Mouse (Mus musculus): ENCODE results near the gene Zfyve9.

The Zfyve9 gene

DNA sequence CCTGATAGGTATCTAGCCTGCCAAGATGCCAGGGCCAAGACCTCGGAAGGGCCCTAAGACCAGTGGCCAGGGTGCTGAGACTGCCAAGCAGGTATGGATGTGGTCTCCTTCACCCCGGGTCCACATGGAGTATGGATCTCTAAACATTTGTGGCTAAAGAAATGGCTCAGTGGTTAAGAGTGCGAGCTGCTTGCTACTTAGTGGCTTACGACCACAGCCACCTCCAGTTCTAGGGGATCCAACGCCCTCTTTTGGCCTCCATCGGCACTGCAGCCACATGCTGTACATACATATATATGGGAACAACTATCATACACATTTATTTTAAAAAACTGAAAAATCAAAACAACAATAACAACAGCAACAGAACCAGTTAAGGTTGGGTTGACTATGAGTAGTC lies 159.1 kb downstream of the Zfyve9 start:
- in situ Hi-C loops (cut with MboI; ENCODE audit: unreplicated experiment in 2 of 2), result loop anchor here in 1 of 2 experiments (10.0 kb wide), 1 partner anchor 697 kb away; the partner anchor contains the start of gene Cpt2

DNA sequence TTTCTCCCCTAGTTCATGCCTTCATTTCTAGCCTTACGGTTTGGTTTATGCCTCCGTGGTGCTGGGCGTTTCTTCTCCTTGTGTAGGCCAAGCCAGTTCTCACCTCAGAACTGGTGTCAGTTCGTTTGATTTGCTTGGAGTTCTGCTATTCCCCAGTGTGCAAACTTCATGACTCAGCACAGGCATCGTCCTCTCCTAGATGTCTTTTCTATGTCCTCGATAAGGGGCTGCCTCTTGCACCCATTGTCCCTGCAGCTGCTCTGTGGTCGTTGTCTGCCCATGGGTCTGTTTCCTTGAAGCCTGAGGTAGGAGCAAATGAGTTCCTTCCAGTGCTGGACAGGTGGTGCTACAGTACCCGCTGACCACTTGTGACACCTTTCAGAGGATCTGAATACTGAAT lies 160.1 kb downstream of the Zfyve9 start:
- in situ Hi-C loops (cut with MboI; ENCODE audit: unreplicated experiment in 2 of 2), result loop anchor here in 1 of 2 experiments (10.0 kb wide), 1 partner anchor 696 kb away; the partner anchor contains the start of gene Cpt2

DNA sequence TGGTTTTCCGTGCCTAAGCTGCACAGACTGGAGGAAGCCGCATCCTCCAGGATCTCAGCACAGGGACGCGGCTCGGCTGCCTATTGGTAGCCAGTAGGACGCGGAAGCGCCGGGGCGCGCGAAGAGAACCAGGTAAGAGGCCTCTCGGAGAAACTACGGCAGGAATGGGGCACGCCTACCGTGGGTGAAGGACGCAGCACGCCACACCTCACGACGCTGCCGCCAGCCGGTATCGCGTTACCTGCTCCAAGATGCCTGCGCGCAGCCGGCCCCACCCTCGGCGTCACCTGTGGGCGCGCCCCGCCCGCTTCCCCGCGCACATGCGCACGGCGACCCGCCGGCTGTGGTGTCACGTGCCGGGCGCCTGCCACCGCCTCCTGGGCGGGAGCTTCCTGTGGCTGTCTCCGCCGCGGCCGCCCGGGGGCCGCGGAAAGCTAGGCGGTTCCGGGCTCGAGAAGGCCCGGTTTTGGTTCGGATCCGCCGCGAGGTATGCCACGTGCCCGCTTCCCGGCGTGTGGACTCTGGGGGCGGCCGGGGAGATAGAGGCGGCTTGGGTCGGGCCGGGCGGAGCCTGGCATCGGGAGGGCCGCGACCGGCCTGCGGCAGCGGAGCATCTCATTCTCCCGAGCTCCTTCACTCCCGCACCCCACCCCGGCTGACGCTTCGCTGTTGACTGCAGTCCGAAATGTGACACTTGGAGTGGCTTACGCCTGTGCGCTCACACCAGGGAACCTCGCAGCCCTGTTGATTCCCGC lies 160.8 kb downstream of the Zfyve9 start, which contains the start of gene Cc2d1b:
TSS of gene Cc2d1b (plus strand) at position 354 of the 755 bp plus-strand sequence.
- in situ Hi-C loops (cut with MboI; ENCODE audit: unreplicated experiment in 2 of 2), result loop anchor here in 1 of 2 experiments (10.0 kb wide), 1 partner anchor 695 kb away; the partner anchor contains the start of gene Cpt2

DNA sequence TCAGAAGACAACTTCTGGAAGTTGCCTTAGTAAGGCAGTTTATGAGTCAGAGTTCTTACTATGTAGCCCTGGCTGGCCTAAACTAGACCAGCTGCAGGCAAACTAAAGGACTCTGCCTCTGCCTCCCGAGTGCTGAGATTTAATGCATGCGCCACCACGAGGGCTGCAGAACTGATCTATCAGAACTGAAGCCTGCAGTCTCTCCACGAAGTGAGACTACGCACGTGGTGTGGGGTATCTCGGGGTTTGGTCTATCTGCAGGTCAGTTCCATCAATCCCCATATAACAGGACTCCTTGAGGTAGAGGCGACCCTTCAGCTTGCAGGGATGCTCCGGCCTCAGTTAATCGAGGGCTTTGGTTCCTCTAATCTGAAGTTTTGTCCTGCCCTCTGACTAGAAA lies 161.4 kb downstream of the Zfyve9 start:
- in situ Hi-C loops (cut with MboI; ENCODE audit: unreplicated experiment in 2 of 2), result no loop called here

DNA sequence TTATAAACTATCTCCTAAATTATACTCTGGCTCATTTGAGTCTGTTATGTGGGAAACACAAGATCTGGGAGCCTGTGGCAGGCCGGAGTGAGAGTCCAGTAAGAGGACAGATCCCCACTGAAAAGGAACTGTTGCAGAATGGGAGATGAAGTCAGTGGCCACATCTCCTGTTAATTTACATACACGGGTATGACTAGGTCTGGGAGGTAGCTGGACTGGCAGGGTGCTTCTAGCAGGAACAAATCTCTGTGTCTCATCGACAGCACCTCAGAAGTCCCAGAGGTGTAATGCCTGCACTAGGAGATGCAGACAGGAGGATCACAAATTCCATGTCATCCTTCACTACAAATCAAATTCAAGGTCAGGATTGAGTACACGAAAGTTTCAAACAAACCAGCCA lies 162.0 kb downstream of the Zfyve9 start:
- in situ Hi-C loops (cut with MboI; ENCODE audit: unreplicated experiment in 2 of 2), result no loop called here

DNA sequence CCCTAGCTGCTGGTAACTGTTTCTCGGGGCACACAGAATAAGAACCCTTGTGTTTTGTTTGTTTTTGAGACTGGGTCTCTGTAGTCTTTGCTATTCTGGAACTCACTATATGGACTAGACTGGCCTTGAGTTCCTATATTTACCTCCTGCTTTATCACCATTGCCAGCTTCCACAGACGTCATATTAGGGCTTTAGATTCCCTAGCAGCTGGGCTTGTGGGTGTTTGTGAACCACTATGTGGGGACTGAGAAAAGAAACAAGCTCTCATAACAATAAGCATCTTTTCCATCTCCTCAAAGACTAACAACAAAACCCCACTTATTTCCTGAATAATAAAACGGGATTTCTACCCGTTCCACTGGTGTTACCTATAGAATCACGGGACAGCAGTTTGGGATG lies 169.7 kb downstream of the Zfyve9 start:
- in situ Hi-C loops (cut with MboI; ENCODE audit: unreplicated experiment in 2 of 2), result no loop called here

DNA sequence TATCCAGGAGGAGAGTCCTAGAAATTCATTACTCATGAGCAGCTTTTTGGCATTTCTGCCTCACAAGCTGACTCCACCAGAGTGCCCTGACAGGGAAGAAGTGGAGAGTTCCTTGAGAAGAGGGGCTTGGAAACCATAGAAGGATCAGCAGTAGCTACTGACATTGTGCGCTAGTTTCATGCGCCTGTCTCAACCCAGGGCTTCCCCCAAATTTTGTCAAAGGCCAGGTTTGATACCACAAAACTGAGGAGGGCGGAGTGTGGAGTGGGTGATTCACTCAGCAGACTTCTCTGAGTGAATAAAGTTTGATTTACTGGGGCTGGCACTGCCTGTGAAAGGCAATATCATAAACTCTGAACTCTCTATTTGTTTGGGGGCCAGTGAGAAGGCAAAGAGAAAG lies 171.9 kb downstream of the Zfyve9 start:
- in situ Hi-C loops (cut with MboI; ENCODE audit: unreplicated experiment in 2 of 2), result no loop called here

DNA sequence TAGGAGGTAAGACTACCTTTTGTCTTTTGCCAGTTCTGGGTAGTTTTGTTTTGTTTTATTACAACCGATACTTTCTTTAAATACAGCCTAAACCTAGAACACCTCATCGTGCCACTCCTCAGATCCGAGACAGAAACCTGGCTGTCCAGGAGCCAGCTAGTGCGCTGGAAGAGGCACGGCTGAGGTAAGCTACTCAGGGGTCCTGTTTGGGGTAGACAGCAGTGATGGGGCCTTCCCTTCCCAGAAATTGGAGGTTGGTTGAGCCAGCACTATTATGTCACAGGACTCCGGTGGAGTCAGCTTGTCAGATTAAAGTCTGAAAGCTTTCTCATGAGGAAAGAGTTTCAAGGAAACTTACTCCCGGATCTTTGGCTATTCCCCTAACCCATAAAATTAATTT lies 178.7 kb downstream of the Zfyve9 start:
- in situ Hi-C loops (cut with MboI; ENCODE audit: unreplicated experiment in 2 of 2), result no loop called here

DNA sequence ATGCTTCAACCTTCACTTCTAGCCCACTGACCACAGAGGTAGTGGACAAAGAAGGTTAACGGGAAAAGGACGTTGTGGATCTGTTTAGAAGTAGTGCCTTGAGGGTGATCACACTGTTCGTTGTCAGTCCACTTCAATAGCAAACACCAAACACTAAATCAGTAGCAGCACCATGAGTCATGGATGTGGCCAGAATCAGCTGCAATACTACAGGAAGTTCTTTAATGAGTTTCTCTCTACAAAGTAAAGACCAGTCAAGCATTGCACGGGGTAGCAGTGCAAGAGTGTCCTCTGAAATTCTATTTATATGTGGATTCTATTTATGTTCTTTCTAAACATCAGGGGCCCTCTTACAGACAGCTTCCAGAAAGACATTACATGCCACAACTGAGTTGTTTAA lies 182.3 kb downstream of the Zfyve9 start:
- in situ Hi-C loops (cut with MboI; ENCODE audit: unreplicated experiment in 2 of 2), result no loop called here

DNA sequence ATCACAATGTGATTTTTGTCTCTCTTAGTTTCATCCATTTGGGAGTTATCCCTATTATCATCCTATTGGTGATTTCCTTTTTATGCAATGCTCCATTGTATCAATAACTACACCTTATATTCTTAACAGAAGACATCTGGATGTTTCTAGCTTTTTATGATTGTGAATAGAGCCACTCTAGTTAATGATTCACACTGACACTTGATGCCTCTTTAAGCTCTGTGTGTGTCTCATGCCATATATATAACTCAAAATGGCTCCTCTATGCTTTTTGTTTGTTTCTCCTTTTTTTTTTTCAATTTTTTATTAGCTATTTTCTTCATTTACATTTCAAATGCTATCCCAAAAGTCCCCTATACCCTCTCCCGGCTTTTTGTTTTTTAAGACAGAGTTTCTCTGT lies 184.8 kb downstream of the Zfyve9 start:
- in situ Hi-C loops (cut with MboI; ENCODE audit: unreplicated experiment in 2 of 2), result no loop called here

DNA sequence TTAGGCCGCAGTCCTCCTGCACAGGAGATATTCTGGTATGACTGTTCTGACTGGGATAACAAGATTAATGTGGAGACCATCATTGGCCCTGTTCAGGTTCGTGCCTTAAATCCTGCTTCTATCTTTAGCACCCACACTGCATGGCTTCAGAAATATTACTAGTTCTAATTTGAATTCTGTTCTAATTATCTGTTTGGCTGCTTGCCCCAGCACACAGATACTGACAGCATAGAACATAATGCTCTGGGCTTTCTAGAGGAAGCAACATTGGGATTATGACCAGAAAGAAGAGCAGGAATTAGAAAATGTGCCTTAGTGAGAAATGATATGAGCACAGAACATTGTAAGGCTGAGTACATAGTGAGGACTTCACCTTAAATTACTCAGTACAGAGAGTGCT lies 187.2 kb downstream of the Zfyve9 start:
- in situ Hi-C loops (cut with MboI; ENCODE audit: unreplicated experiment in 2 of 2), result no loop called here

Measured in v-Abl transformed pro-B cells (cell line).